Mouse (Mus musculus) adipocyte (in vitro differentiated cells): ENCODE data around the gene Nrcam.

Source experiments
- DNase-seq: peaks from one replicate; pipeline ENCODE4 v3.0.0-alpha.2; 2016; ENCODE audit warnings: low spot score

The Nrcam gene

DNA sequence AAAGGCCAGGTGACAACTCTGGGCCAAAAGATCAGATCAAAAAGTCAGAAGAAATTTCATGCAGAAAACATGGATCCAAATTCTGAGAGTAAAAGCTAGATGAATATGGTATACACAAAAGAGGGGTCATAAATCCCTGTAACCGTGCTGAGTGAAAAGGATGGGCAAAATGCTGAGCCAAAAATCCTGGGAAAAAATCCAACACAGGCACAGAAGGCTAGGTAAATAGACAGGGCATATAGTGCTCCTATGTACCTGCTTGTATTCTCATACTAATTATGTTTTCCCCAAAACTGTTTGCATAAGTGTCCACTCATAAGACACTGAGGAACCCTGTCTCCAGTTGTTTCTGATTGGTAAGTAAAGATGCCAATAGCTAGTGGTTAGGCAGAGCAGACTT, 288.8 kb downstream of the Nrcam start:
- no peak for DNase-seq

DNA sequence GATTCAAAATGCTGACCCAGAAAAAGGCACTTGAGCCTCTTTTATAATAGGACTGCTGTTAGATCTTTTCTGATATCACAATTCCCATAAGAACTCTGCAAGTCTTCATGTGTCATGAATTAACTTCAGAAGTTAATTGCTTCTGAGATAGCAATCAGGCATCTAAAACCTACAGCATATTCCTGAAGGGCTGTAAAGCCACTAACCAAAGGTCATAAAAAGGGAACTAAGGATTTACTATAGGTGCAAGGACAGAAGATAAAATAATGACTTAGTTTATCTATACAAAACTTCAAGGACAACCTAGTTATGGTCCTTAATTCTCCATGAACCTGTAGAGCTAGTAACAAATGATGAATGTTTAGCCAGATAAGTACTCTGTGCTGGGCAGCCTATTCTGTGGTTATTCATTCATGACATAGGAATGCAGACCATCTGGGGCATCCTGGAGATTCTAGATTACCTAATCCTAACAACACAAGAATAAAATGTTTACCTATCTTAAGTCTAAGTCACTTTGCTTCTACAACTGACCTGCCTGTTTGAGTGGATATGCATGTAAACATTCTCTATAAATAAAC, 310.7 kb downstream of the Nrcam start:
- no peak for DNase-seq

DNA sequence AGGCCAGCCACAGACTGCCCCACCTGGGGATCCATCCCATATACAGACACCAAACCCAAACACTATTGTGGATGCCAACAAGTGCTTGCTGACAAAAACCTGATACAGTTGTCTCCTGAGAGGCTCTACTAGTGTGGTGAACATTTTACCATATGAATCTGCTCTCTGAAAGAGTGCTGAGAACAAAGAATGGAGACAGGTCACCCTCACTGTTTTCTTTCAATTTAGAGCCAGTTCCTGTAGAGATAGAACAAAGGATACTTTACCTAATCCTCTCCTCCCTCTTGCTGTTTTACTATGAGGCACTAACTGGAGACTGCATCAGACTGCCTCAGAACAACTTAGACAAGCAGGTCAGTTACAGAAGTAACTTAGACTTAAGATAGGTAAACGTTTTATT, 311.9 kb downstream of the Nrcam start:
- no peak for DNase-seq
